Mouse (Mus musculus) adrenal gland, adult (tissue): Measurements from ENCODE around the gene Adam19.
A peak's percentile ranks its signal among the peaks of the same experiment; 100 is the strongest.
"Not testable (repeated sequence)": the region's sequence is repeated elsewhere in the genome, so short reads cannot be mapped to it uniquely, and the experiment has no call there.

Source experiments
- DNase-seq, 2 experiments: peaks; one replicate each; pipeline ENCODE4 v3.0.0; 2022 to 2023; ENCODE audit warnings: low spot score in 1 of 2; ENCODE audit not compliant: inconsistent age in 2 of 2

The Adam19 gene

GRCm38 (mm10) chr11:46055896-46056769, at the start of gene Adam19:
TSS of gene Adam19 (plus strand) at chr11:46055992.
- DNase-seq = peak; percentile 49 to 76

GRCm38 (mm10) chr11:46016061-46016460, 39.7 kb upstream of the Adam19 start:
- peak; percentile 46 to 86 for DNase-seq

GRCm38 (mm10) chr11:46020246-46020645, 35.5 kb upstream of the Adam19 start:
- DNase-seq = no peak

GRCm38 (mm10) chr11:46021850-46022249, 33.9 kb upstream of the Adam19 start:
- no peak for DNase-seq

- DNase-seq = no peak
These were observed 32.8 kb upstream of the Adam19 start for GRCm38 (mm10) chr11:46022983-46023382.

- DNase-seq = peak in 1 of 2 experiments; percentile 36
These were observed 29.8 kb upstream of the Adam19 start for GRCm38 (mm10) chr11:46025962-46026392.

GRCm38 (mm10) chr11:46027952-46028814, 27.6 kb upstream of the Adam19 start:
- DNase-seq = no peak

GRCm38 (mm10) chr11:46029485-46029884, 26.3 kb upstream of the Adam19 start:
- DNase-seq = no peak

- no peak for DNase-seq
These were observed 25.8 kb upstream of the Adam19 start for GRCm38 (mm10) chr11:46030026-46030425.

- DNase-seq = no peak
These were observed 24.3 kb upstream of the Adam19 start for GRCm38 (mm10) chr11:46031470-46031869.

GRCm38 (mm10) chr11:46032956-46033355, 22.8 kb upstream of the Adam19 start:
- peak; percentile 20 to 79 for DNase-seq

- no peak for DNase-seq
These were observed 19.4 kb upstream of the Adam19 start for GRCm38 (mm10) chr11:46036374-46036773.

- DNase-seq = no peak
These were observed 16.9 kb upstream of the Adam19 start for GRCm38 (mm10) chr11:46038901-46039300.

- peak; percentile 33 to 82 for DNase-seq
These were observed 16.5 kb upstream of the Adam19 start for GRCm38 (mm10) chr11:46039335-46039734.

GRCm38 (mm10) chr11:46040841-46041556, 14.8 kb upstream of the Adam19 start:
- DNase-seq = no peak

- DNase-seq = no peak
These were observed 14.1 kb upstream of the Adam19 start for GRCm38 (mm10) chr11:46041607-46042267.

- DNase-seq = no peak
These were observed 11.0 kb upstream of the Adam19 start for GRCm38 (mm10) chr11:46044781-46045180.

- no peak for DNase-seq
These were observed 8.5 kb upstream of the Adam19 start for GRCm38 (mm10) chr11:46047264-46047663.

- peak; percentile 54 to 86 for DNase-seq
These were observed 3.6 kb upstream of the Adam19 start, which contains the start of gene Gm12166 for GRCm38 (mm10) chr11:46052105-46052659. TSS of gene Gm12166 (minus strand) at chr11:46052321.

- not testable (repeated sequence) for DNase-seq
These were observed 2.3 kb upstream of the Adam19 start for GRCm38 (mm10) chr11:46053457-46053856.
